Mouse (Mus musculus) stomach, postnatal 0 days (tissue): ENCODE measurements around the gene Ppp1r10.

Experiments
- CTCF ChIP-seq: IDR thresholded peaks from 2 replicates; pipeline ENCODE4 v1.5.1; 2016; ENCODE audit warnings: antibody characterized with exemption, low read depth, mild to moderate bottlenecking, moderate library complexity
- EP300 ChIP-seq: optimal IDR thresholded peaks from 2 replicates; pipeline ENCODE3; 2016; ENCODE audit warnings: antibody characterized with exemption

- no peak for TF ChIP-seq CTCF
- no peak for TF ChIP-seq EP300
Measured at GRCm38 (mm10) chr17:35939108-35939507, 22.9 kb downstream of the Ppp1r10 start.
